Mouse (Mus musculus) liver, embryonic 12.5 days (tissue): Measurements from ENCODE around the gene Vmn1r137. TPM values are rescaled to one million over a fixed set of nuclear protein-coding genes. Genes with fewer than 3 reads are reported as not detected.
"Not testable (repeated sequence)": the region's sequence is repeated elsewhere in the genome, so short reads cannot be mapped to it uniquely, and the experiment has no call there.

Source experiments
- ATAC-seq: fragments of 200-750 bp; cut with Nextera tagmentation; 2 replicates; pipeline ENCODE4 v1.8.0; 2017; ENCODE audit warnings: moderate number of reproducible peaks, mild to moderate bottlenecking, moderate library complexity
- H3K27ac ChIP-seq: fragments of 300-500 bp; sonication (generic); 2 replicates; pipeline ENCODE4 v1.5.1; 2016; ENCODE audit warnings: mild to moderate bottlenecking
- H3K27me3 ChIP-seq: fragments of 300-500 bp; sonication (generic); replicated peaks from 2 replicates; pipeline ENCODE4 v1.6.1; 2016; ENCODE audit warnings: mild to moderate bottlenecking, moderate library complexity
- H3K36me3 ChIP-seq: fragments of 300-500 bp; sonication (generic); 2 replicates; pipeline ENCODE4 v1.6.1; 2016; ENCODE audit warnings: mild to moderate bottlenecking, moderate library complexity
- H3K4me1 ChIP-seq: fragments of 300-500 bp; sonication (generic); 2 replicates; pipeline ENCODE4 v1.6.1; 2016
- H3K4me2 ChIP-seq: fragments of 300-500 bp; sonication (generic); 2 replicates; pipeline ENCODE4 v1.6.1; 2016; ENCODE audit warnings: mild to moderate bottlenecking, moderate library complexity
- H3K4me3 ChIP-seq: fragments of 300-500 bp; sonication (generic); 2 replicates; pipeline ENCODE4 v1.5.1; 2016; ENCODE audit warnings: mild to moderate bottlenecking, moderate library complexity
- H3K9ac ChIP-seq: fragments of 300-500 bp; sonication (generic); 2 replicates; pipeline ENCODE4 v1.6.1; 2016; ENCODE audit warnings: mild to moderate bottlenecking, moderate library complexity
- H3K9me3 ChIP-seq: fragments of 300-500 bp; sonication (generic); replicated peaks from 2 replicates; pipeline ENCODE4 v1.6.1; 2016; ENCODE audit warnings: mild to moderate bottlenecking, moderate library complexity
- WGBS: fragments of 180-500 bp; shearing (Covaris S2); methylation state at CpG from one replicate; pipeline ENCODE4 v1.1.7; 2016; ENCODE audit not compliant: insufficient replicate concordance; 5-methylcytosine and 5-hydroxymethylcytosine counted together
- polyA plus RNA-seq: library from polyadenylated mRNA; unstranded; fragments of >200 nt; fragmentation: Nextera tagmentation; extraction: Ambion mirVana; gene quantifications from 2 replicates; pipeline ENCODE4 v1.2.1, GENCODE M21; 2016

Vmn1r137 gene
- not detected in 2 replicates for polyA plus RNA-seq

GRCm38 (mm10) chr7:21994287-21994686 lies at the start of gene Vmn1r137:
Gene Vmn1r137 (plus strand): TSS chr7:21994587.
- H3K27ac ChIP-seq, H3K4me2 ChIP-seq, H3K27me3 ChIP-seq, H3K4me1 ChIP-seq, H3K9me3 ChIP-seq, ATAC-seq, H3K4me3 ChIP-seq, H3K9ac ChIP-seq, H3K36me3 ChIP-seq: not testable (repeated sequence)
- WGBS: no CpG with 5 or more reads among the region's 3 CpGs

GRCm38 (mm10) chr7:22028797-22029196 lies 34.4 kb downstream of the Vmn1r137 start, which contains the start of gene Vmn1r138:
Gene Vmn1r138 (minus strand): TSS chr7:22028897.
- H3K36me3 ChIP-seq, H3K27ac ChIP-seq, ATAC-seq, H3K27me3 ChIP-seq, H3K4me3 ChIP-seq, H3K4me1 ChIP-seq, H3K4me2 ChIP-seq, H3K9ac ChIP-seq, H3K9me3 ChIP-seq: not testable (repeated sequence)
- no CpG with 5 or more reads among the region's 2 CpGs for WGBS

Other genes starting within 250 kb of the Vmn1r137 start
- not detected in 2 replicates for gene Gm4175, start 233.1 kb upstream of the Vmn1r137 start, polyA plus RNA-seq
- gene Gm4177, start 197.9 kb upstream of the Vmn1r137 start, polyA plus RNA-seq: not detected in 2 replicates
- not detected in 2 replicates for gene Vmn1r135, start 162.2 kb upstream of the Vmn1r137 start, polyA plus RNA-seq
- gene Gm5725, start 150.3 kb upstream of the Vmn1r137 start, polyA plus RNA-seq: not detected in 2 replicates
- not detected in 2 replicates for gene Gm5891, start 73.3 kb upstream of the Vmn1r137 start, polyA plus RNA-seq
- not detected in 2 replicates for gene Vmn1r138, start 34.3 kb downstream of the Vmn1r137 start, polyA plus RNA-seq
- gene Gm6176, start 61.7 kb downstream of the Vmn1r137 start, polyA plus RNA-seq: not detected in 2 replicates
- not detected in 2 replicates for gene Vmn1r139, start 74.5 kb downstream of the Vmn1r137 start, polyA plus RNA-seq
- not detected in 2 replicates for gene Gm16451, start 123.7 kb downstream of the Vmn1r137 start, polyA plus RNA-seq
- not detected in 2 replicates for gene Gm10666, start 140.2 kb downstream of the Vmn1r137 start, polyA plus RNA-seq
- gene Vmn1r142, start 169.4 kb downstream of the Vmn1r137 start, polyA plus RNA-seq: not detected in 2 replicates
- gene Vmn1r143, start 194.8 kb downstream of the Vmn1r137 start, polyA plus RNA-seq: not detected in 2 replicates
- gene Gm8653, start 206.7 kb downstream of the Vmn1r137 start, polyA plus RNA-seq: not detected in 2 replicates
- gene Gm8453, start 234.9 kb downstream of the Vmn1r137 start, polyA plus RNA-seq: not detected in 2 replicates